Mouse (Mus musculus) spleen, adult 12 weeks (tissue): ENCODE data around the gene Daw1.

Experiments
- DNase-seq: peaks from one replicate; pipeline ENCODE4 v3.0.0; 2022; ENCODE audit warnings: low spot score

Gene Daw1

GRCm38 (mm10) chr1:83159603-83160002 is at the start of gene Daw1:
Gene Daw1, plus strand, starts transcription at chr1:83159752.
- DNase-seq, result no peak

- no peak for DNase-seq
Measured at GRCm38 (mm10) chr1:83110992-83111391, 48.6 kb upstream of the Daw1 start.

DNA sequence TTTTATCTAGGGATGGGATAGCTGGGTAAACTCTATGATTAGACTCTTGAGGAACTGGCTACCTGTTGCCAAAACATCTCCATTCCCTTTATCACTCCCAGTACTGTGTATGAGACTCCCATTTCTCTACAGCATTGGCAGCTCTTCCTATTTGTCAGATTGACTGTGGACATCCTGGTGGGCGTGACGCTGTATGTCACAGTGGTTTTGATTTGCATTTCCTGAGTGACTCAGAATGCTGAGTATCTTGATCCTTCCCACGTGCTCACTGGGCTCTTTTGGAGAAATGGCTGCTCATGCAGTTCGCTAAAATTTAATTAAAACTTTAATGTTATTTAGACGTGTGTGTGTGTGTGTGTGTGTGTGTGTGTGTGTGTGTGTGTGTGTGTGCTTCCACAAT is 47.8 kb upstream of the Daw1 start:
- DNase-seq, result no peak

DNA sequence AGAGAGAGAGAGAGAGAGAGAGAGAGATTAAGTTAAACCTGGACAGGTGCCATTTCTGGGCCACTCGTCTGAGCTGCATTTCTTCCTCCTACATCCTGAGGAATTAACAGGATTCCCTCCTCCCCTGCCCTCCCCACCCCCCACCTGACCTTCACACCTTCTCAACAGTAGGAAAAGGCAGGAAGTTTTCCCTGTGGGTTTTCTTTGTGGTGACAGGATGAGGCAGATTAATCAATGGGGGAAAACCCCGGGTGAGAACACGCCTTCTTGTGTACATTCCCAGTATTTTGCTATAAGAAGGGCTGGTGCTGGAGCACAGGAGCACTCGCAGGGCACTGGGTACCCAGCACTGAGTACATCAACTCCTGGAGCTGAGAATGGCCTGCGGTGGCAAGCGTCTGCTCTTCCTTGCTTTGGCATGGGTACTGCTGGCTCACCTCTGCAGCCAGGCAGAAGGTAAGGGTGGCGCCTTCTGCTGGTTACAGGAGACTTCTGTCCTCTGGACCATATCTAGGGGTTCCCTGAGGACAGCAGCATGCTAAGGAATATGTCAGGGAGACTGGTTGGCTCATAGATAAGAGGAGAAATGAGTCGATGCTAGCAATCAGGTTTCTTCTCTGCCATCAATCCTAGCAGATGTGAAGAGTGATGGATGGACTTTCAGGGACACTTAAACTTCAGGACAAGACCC is 43.0 kb upstream of the Daw1 start, which contains the start of gene Ccl20:
TSS of gene Ccl20 (plus strand) at position 320 of the 691 bp plus-strand sequence.
- no peak for DNase-seq

DNA sequence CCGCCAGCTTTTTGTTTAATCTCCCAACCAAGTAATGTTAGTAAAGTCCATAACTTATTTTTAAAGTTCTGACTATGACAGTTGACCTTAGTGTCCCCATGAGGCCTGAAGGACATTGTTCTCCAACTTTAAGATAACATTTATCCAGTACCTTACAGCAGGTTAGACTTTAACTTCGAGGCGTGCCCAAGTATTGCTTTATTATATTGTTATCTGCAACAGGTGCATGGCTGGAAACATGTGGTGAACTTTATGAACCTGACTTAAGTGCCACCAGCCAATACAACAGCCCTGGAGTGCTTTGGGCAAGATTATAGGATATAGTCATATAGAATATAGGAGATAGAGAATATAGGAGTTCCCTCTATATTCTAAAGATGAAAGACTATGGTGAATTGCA is 42.3 kb upstream of the Daw1 start:
- DNase-seq, result no peak

GRCm38 (mm10) chr1:83117661-83118060 is 41.9 kb upstream of the Daw1 start:
- DNase-seq, result no peak

- DNase-seq, result no peak
Measured at GRCm38 (mm10) chr1:83119903-83120302, 39.6 kb upstream of the Daw1 start.

- no peak for DNase-seq
Measured at GRCm38 (mm10) chr1:83120312-83120711, 39.2 kb upstream of the Daw1 start.

GRCm38 (mm10) chr1:83123201-83123600 is 36.4 kb upstream of the Daw1 start:
- DNase-seq, result no peak

DNA sequence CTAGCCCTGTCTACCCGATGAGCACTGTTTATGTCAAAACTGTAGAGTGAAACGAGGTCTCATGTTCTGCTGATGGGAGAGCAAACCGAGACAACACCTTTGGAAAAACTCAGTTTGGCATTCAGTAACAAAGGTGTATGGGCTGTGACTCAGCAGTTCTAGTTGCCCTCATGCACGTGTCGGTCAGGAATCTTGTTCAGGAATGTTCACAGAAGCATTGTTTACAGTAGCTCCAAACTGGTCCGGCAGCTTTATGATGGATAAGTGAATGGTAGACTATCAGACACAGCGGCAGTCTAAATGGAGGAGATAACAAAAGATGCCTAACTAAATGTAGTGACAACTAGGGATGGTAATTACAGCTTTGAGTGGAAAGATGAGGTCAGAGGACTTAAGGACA is 23.7 kb upstream of the Daw1 start:
- no peak for DNase-seq

DNA sequence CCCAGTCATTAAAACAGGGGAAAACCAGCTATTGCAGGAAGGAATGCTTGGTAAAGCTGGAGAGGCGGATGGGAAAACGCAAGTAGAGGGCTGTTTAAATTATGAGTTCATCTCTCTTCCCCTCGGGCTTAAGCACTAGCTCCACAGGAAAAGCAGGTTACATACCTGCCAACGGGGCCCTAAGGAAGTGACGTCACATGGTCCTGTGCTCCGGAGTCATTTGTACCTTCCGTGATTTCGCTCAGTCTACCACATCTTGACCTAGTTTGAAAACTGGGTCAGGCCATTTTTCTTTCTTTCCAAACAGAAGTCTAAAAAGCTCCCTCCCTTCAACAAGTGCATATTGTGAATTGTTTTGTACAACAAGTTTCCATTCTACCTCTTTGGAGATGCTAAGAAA is 21.7 kb upstream of the Daw1 start:
- no peak for DNase-seq

DNA sequence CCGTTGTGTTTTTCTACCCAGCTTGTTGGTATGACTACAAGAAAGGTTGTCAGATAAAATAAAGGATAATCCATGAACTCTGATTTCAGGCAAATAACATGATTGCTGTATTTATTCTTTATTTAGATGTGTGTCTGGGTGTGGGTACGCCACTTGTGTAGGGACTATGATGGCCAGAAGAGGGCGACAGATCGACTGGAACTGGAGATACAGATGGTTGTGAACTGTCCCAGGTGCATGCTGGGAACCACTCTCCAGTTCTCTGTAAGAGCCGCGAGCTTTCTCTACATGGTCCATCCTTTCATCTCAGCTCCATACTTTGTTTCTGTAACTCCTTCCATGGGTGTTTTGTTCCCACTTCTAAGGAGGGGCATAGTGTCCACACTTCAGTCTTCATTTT is 20.8 kb upstream of the Daw1 start:
- DNase-seq, result no peak

DNA sequence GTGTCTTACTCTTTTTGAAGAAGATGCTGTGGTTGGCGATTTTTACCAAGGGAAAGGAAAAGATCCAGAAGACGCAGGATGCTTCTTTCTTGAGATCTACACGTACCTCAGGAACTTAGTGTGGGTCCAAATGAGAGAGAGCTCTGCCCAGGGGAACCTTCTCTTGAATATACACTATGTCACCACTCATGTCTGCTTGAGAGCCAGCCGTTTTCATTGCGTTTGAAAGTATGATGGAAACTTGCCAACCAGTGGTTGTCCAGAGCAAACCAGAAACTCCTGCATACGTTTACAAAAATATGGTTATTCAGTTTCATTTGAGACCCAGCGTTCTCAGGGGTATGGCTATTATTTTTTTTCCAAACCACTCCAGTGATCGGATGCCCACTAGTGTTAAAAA is 18.0 kb upstream of the Daw1 start:
- DNase-seq, result no peak

GRCm38 (mm10) chr1:83142055-83142454 is 17.5 kb upstream of the Daw1 start:
- no peak for DNase-seq

DNA sequence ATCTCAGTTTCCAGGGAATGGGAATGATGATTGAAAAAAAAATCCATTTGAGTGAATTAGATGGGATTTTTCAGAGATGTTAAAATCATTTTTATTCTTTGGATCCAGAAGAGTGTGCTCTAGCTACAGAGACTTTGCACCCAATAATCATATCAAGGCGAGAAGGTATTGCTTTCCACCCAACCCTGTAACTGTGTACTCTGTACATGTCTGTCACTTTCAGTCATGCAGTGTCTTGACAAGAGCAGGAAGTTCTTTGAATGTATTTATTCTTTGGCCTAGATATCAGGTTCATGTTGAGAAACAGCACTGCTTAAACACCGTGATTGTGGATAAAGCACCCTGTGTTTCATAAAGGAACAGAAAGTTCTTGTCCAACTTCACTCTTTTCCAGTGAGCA is 13.0 kb upstream of the Daw1 start:
- DNase-seq, result no peak

GRCm38 (mm10) chr1:83150227-83150626 is 9.3 kb upstream of the Daw1 start:
- no peak for DNase-seq

- no peak for DNase-seq
Measured at GRCm38 (mm10) chr1:83152961-83153360, 6.6 kb upstream of the Daw1 start.

GRCm38 (mm10) chr1:83156876-83157275 is 2.7 kb upstream of the Daw1 start:
- no peak for DNase-seq

DNA sequence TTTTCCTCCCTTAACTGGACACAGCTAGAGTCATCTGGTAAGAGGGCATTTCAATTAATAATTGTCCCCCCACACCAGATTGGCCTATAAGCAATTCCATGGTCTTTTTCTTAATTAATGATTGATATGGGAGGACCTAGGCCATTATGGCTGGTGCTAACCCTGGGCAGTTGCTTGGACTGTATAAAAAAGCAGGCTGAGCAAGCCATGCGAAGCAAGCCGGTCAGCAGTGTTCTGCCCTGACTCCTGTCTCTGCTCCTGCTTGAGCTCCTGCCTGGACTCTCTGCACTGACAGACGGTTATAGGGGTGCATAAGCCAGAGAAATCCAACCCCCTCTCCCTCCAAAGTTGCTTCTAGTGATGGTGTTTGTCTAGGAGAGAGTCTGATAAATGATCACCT is 2.1 kb downstream of the Daw1 start:
- no peak for DNase-seq

- DNase-seq, result no peak
Measured at GRCm38 (mm10) chr1:83164027-83164426, 4.5 kb downstream of the Daw1 start.

DNA sequence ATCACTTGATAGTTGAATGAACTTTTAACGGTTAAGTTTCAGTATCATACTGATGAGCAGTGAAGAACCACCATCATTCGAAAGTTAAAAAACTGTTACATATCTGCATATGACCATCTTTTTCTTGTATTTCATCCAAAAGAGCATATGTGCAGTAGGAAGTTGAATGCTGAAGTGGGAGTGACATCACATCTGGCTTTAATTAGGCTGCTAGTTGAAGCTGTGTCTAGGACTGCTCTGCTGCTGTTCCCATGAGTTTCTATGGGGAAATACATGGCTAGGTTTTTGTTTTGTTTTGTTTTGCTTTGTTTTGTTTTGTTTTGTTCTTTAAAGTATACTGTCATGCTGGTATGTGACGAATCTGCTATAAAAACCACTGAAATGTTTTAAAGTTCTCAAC is 9.6 kb downstream of the Daw1 start:
- DNase-seq, result no peak

- no peak for DNase-seq
Measured at GRCm38 (mm10) chr1:83175985-83176384, 16.4 kb downstream of the Daw1 start.

DNA sequence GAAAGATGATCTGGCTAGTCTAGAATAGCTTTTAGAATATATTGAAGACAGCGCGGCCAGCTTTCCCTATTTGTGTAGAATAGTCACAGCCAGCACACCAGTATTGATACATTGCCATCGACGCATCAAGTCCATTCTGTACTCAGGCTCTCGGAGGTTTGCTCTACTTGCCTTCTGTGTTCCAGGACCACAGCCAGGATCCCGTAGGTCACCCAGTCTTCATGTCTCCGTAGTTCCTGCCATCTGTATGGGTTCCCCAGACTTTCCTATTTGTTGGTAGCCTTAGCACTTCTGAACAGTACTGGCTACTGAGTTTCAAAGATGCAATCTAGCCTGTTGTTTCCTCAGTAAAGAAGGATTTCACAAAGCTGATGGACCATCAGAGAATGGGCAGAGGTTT is 20.0 kb downstream of the Daw1 start:
- no peak for DNase-seq

DNA sequence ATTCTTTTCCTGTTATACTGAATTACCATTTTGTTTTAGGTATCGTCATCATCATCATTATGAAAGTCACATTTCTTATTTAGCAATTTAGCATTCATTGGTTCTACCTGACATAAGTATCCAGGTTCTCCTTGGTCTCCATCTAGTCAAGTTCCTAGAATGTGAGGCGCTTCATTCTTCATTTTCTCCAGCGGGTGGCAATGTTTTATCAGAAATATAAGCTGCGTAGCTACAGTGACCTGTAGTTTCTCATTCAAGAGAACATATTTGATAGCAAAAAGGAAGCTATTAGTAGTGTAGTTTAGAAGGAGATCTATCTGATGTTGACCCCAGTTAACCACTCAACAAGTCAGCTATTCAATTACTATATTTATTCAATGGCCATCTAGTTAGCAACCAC is 21.9 kb downstream of the Daw1 start:
- DNase-seq, result no peak

DNA sequence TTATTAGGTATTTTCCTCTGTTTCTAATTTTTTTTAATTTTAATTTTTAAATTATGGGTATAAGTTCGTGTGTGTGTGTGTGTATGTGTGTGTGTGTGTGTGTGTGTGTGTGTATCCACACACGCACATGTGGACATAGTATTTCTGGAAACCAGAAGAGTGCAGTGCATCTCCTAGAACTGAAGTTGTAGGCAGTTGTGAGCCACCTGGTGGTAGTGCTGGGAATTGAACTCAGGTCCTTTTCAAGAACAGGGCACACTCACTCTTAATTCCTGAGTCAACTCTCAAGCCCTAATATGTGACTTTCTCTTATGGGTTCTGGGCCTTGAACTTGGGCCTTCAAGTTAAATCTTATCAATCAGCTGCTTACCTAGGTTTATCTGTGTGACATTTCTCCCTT is 27.6 kb downstream of the Daw1 start:
- no peak for DNase-seq
